Mouse (Mus musculus): Measurements from ENCODE around the gene 4930452B06Rik.

DNA sequence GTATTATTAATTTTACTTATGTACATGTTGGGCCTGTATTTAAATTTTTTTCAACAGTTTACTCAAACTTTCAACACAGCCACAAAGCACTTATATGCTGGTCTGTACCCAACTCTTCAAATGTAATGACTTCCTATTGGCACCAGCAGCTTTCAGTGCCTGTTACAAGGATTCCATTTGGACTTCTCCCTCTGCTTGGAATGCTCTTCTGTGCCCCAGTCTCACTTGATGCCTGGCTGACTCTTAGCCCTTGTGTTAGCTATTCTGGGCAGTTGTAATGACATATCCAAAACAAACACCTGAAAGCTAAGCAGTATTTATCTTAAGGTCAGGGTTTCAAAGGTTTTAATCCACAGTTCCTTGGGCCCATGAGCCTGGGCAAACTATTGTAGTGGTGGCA, 5.7 kb downstream of the 4930452B06Rik start:
- TF ChIP-seq CTCF (IDR thresholded peaks at IDR 0.05) = no peak
- TF ChIP-seq POLR2A (IDR thresholded peaks at IDR 0.05; ENCODE audit: insufficient read depth, low read depth, low read length) = no peak
- no peak for TF ChIP-seq EP300 (IDR thresholded peaks at IDR 0.05; ENCODE audit: insufficient read depth, low read depth, low read length)

Data from heart, adult 2 months (tissue).